Mouse (Mus musculus) limb, embryonic 12.5 days (tissue): Measurements from ENCODE around the gene Mageb1. TPM values are rescaled to one million over a fixed set of nuclear protein-coding genes. Genes with fewer than 3 reads are reported as not detected.
"Not testable (repeated sequence)": the region's sequence is repeated elsewhere in the genome, so short reads cannot be mapped to it uniquely, and the experiment has no call there.

Source experiments
- ATAC-seq: fragments of 200-750 bp; cut with Nextera tagmentation; 2 replicates; pipeline ENCODE4 v1.8.0; 2017; ENCODE audit warnings: low read depth, moderate TSS enrichment; ENCODE audit not compliant: insufficient number of reproducible peaks, insufficient read depth, low FRiP score, low TSS enrichment
- H3K27ac ChIP-seq: fragments of 300-500 bp; sonication (generic); 2 replicates; pipeline ENCODE4 v1.5.1; 2016; ENCODE audit warnings: mild to moderate bottlenecking, moderate library complexity
- H3K27me3 ChIP-seq: fragments of 300-500 bp; sonication (generic); 2 replicates; pipeline ENCODE4 v1.6.1; 2016; ENCODE audit warnings: mild to moderate bottlenecking, moderate library complexity
- H3K36me3 ChIP-seq: fragments of 300-500 bp; sonication (generic); 2 replicates; pipeline ENCODE4 v1.6.1; 2016; ENCODE audit warnings: mild to moderate bottlenecking, moderate library complexity
- H3K4me1 ChIP-seq: fragments of 300-500 bp; sonication (generic); replicated peaks from 2 replicates; pipeline ENCODE4 v1.6.1; 2016
- H3K4me2 ChIP-seq: fragments of 300-500 bp; sonication (generic); 2 replicates; pipeline ENCODE4 v1.6.1; 2016; ENCODE audit warnings: mild to moderate bottlenecking, moderate library complexity
- H3K4me3 ChIP-seq: fragments of 300-500 bp; sonication (generic); replicated peaks from 2 replicates; pipeline ENCODE4 v1.5.1; 2016; ENCODE audit warnings: mild to moderate bottlenecking
- H3K9ac ChIP-seq: fragments of 300-500 bp; sonication (generic); replicated peaks from 2 replicates; pipeline ENCODE4 v1.6.1; 2016; ENCODE audit warnings: mild to moderate bottlenecking, moderate library complexity
- H3K9me3 ChIP-seq: fragments of 300-500 bp; sonication (generic); 2 replicates; pipeline ENCODE4 v1.6.1; 2016; ENCODE audit warnings: mild to moderate bottlenecking, moderate library complexity
- WGBS: fragments of 180-500 bp; shearing (Covaris S2); methylation state at CpG from one replicate; pipeline ENCODE4 v1.1.7; 2016; 5-methylcytosine and 5-hydroxymethylcytosine counted together
- polyA plus RNA-seq: library from polyadenylated mRNA; unstranded; fragments of >200 nt; fragmentation: Nextera tagmentation; extraction: Ambion mirVana; gene quantifications from 2 replicates; pipeline ENCODE4 v1.2.1, GENCODE M21; 2016

The Mageb1 gene
- polyA plus RNA-seq: not detected in 2 replicates

DNA sequence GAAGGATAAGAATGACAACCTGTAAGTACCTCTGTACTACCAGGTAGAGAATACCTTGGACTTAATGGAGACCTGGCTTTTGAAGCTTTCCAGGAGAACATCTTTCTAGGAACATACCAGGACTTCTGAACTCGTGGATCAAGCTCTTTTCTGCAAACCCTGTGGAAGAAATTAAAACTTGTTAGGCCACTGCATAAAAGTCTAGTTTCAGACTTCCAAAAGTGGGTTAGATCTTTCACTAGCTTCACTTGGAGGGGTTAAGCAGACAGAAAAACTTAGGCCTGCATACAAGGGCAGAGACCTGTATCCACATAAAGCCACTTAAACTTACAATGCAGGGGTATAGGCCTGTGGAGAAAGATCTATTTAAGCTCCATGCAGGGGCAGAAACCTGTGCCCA is at the start of gene Mageb1:
Gene Mageb1 (minus strand): TSS at position 101 of the 400 bp plus-strand sequence.
- not testable (repeated sequence) for ATAC-seq, H3K4me3 ChIP-seq, H3K9ac ChIP-seq, H3K4me2 ChIP-seq, H3K36me3 ChIP-seq, H3K4me1 ChIP-seq, H3K27me3 ChIP-seq, H3K27ac ChIP-seq, H3K9me3 ChIP-seq
- WGBS: 30% methylated on average over 1 of the region's 1 CpGs

Other genes starting within 250 kb of the Mageb1 start
- not detected in 2 replicates for gene Mageb5, start 233.3 kb downstream of the Mageb1 start, polyA plus RNA-seq